Mouse (Mus musculus) thymus, postnatal 36 days (tissue): ENCODE results near the gene Ube2l3.
A peak's percentile ranks its signal among the peaks of the same experiment; 100 is the strongest.
"Not testable (repeated sequence)": the region's sequence is repeated elsewhere in the genome, so short reads cannot be mapped to it uniquely, and the experiment has no call there.

Source experiments
- DNase-seq, 2 experiments: peaks; one replicate each; pipeline ENCODE4 v3.0.0; 2022; ENCODE audit warnings: mixed read lengths in 2 of 2

Gene Ube2l3

DNA sequence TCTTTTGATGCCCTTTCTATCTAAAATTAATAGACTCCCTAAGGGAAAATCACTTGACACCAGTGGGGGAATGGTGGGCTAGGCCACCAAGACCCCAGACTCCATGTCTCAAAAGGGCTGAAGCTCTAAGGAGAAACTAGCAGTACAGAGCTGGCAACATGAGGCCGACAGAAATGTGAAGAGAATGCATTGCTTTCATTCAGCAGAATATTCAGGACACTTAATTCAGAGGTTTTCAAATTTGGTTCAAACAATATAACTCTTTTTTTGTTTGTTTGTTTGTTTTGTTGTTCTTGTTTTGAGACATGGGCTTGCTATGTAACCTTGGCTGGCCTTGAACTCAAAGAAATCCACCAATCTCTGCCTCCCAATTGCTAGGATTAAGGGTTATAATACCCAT, at the start of gene Ube2l3:
Gene Ube2l3 (minus strand): TSS at position 101 of the 400 bp plus-strand sequence.
- no peak for DNase-seq

DNA sequence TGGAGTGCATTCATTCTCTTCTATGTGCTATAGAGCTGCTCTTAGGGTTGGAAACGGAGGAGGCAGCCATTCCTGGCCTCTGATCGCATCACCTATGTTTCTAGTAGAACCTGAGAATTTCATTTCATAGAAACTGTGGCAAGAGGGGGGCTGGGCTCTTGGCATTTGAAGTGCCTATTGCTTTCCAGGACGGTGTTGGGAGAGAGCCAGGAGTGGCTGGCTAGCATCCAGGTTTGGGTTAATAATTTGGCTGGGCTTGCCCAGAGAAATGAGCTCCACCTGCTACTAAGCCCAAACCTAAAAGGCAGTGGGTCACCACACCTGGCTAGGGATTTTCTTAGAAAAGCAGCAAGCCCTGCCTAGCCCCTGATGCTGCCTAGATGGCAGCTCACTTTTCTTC, 49.1 kb upstream of the Ube2l3 start:
- DNase-seq, result no peak

DNA sequence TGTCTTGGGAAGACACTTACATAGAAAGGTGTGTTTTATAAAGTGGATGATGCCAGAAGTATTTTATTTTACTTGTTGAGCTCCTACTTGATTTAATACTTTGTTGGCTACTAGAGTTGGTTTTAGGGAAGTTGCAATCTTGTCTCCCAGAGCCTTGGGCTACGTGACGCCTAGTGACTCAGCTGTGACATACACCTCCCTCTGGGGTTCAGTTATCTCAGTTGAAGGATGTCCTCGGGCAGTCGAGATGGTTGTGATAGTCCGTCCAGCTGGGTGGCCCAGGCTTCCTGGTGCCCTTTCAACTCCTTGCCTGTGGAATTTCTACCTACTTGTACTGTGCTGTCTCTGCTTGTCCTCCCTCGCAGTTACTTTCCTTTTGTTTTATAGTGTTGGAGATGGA, 46.7 kb upstream of the Ube2l3 start:
- no peak for DNase-seq

DNA sequence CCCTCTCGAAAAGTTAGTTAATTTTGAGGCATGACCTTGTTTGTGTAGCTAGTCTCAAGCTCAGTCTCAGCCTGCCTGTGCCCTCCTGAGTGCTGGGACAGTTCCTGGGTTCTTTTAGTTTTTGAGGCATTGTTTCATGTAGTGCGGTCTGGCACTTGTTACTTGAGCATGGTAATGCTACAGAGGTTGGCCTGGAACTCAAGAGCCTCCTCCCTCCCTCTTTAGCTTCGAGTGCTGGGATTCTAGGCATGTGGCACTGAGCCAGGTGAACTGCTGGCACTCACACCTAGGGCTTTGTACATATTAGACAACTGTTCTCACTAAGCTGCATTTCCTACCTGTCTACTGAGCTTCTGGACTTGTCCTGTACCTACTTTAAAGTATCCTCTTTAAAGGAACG, 45.3 kb upstream of the Ube2l3 start:
- no peak for DNase-seq

DNA sequence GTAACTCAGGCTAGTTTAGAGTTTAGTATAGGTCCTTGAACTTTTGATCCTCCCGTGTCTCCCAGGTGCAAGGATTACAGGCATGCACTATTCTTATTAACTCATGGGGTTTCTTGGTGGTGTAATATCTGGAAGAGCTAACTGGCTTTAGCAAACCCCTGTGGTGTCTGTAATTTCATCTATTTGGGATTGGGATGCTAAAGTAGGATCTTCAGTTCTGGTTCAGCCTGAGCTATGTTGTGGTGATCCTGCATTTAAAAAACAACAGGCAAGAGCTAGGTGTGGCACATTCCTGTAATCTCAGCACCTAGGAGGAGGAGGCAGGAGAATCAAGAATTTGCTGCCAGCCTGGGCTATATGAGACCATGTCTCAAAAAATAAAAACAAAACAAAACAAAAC, 42.5 kb upstream of the Ube2l3 start:
- no peak for DNase-seq

DNA sequence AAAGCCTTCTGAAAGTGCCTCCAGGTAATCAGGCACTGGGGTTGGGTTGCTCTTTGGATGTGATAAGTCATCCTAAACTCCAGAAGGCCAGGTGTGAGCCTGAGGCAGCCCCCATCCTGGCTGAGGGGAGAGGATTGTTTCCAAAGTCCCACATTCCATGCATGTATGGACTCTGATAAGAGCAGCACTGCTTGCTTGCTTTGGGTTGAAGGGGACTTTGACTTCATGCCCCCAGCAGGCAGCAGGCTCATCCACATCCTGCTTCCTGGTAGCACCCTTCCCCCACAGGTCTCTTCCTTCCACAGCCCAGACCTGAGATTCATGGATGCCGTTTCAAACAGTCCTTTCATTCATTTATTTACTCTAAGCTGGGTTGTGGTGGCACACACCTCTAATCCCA, 41.3 kb upstream of the Ube2l3 start:
- no peak for DNase-seq

DNA sequence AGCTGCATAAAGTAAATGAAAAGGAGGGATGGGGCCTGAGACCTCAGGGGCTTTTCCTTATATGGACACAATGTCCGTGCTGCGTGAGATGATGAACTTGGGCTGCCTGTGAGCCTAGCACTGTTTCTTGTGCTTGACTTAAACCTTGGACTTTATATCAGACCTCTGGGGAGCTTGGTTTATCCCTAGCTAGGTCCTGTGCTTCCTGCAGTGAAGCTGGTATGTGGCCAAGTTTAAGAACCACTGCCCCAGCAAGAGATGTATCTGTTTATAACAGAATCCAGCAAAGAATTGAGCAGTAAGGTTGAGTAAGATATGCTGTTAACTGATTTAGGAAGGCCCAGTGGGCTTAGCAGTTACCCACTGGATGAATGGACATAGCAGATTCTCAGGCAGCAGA, 37.0 kb upstream of the Ube2l3 start:
- DNase-seq, result no peak

DNA sequence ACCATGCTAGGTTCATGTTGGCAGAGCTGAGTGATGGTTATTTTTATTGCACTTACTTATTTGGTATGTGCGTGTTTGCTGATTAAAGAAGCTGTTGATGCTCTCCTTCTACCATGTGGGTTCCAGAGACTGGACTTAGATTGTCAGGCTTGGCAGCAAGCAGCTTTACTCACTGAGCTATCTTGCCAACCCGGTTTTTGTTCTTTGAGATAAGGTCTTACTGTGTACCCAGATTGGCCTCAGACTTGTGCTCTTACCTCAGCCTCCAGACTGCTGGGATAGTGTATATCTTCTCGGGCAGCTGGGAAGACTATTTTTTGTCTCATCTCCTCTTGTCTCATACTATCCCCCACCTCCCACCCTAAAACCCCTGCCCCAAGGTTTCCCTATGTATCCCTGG, 35.2 kb upstream of the Ube2l3 start:
- DNase-seq, result no peak

DNA sequence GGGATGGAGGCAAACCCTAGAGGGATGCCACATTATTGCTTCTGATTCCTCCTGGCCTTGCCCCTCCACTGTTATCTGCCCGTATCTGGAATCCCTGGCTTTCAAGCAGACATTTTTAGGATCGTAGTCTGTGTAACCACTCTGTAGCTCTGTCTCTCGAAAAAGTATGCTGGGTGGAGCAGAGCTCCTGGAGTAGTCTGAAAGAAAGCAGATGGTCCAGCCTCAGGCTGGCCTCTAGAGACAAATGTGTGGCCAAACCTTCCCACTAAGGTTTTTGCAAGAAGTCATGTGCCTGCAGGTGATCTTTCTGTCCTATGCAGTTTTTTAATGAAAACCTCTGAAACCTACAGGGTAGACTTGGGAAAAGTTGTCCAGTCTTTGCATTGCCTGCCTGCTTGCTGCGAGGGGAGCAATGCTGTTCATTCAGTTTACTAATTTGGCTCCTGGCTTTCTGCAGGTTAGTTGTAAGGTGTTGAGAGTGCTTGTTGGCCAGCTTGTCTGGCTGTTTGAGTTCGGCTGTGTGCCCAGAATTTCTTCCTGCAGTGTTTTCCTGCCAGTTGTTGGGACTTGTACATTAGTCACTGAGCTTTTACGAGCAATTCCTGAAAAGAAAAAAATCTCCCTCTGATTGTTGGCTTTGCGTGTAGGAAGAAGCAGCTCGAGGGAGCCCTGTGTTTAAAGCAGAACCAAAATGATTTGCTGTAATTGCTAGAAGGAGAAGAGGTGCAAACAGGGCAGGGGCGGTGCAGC, 32.6 kb upstream of the Ube2l3 start:
- DNase-seq, result no peak

DNA sequence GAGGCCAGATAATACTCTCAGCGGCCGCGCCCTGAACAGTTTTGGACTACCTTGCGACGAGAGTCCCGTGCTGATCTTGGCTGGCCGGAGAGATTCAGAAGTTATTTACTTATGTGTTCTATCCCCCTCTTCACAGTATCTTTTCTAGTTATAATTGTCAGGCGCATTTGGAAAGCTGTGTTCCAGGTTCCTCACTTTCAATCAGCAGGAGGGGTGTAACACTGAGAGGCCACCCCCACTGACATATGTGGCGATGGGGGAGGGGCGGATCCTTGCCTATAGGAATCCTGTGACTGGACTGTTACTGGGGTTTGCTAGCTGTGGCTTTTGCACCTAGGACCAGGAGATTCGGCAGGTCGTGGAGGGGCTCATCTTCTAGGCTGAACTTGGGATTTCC, 32.0 kb upstream of the Ube2l3 start:
- peak; percentile 20 to 32 for DNase-seq

DNA sequence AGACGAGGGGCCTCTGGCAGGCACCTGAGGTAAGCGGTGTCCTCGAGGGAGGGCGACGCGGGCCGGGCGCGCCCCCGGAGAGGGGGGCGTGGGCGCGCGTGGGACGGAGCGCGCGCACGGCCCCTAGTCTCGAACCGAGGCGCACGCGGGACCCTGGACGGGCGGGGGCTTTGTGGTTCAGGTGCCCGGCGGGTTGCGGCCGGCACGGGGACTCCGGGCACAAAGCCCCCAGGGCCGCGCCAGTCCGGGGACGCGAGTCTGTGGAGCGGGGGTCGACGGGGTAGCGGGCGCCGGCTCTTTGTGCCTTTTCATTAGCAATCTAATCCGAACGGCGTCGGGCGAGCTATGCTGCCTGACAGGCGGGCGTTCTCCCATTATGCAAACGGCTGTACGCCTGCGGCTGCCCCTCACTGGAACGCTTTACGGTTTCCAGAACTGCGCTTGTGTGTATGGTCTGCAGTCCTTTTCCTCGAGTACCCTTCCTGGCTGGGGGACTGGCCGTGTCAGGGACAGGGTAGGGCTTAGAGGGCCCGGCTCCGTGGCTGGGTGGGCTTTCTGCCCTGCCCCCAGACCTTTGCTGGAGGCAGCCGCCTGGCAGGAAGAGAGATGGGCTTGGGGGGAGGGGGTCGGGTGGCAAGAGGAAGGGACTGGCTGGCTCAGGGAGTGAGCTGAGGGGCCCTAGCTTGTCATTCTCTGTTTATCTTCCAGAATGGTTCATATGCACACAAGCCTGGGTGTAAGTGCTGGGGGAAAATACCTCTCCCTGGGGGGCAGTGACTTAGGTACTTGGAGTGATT, 31.5 kb upstream of the Ube2l3 start:
- DNase-seq, result peak; percentile 59 to 70

DNA sequence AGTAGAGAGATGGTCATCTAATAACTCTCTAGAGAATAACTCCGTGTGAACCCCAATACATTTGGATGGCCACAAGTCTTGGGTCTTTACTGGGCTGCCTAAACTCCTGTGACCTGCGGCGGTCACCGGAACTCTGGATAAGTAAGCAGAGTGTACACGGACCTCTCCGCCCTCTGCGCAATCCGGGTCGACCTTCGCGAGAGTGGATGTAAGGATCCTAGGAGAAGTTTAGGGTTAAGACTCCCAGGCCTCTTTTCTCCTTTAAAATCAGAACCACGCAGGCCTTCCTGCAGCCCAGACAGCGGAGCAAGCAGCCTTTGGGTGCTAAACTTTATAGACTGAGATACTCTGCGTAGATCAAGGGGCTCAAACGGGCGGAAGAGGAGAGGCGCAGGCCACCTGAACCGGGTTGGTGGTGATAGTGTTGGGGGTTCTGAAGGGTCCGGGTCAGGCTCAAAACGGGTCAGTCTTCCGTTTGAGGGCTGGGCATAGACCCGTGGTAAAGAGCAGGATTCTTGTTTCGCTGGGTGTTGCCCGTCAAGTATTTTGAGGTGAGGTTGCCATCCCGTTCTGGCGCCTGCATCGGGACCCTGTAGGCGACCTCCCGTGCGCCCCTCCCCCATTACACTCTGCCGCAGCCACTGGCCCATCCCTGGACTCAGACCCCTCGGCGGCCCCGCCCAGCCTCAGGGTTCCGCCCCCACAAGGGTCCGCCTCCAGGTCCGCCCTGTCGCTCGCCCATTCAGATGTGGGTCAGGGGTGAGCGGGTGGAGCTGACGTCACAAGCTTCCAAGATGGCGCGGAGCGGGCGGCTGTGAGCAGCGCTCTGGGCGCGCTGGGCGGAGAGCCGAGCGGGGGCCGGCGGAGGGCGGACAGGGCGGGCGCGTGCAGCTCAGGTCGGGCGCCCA, 30.6 kb upstream of the Ube2l3 start, which contains the start of gene Hic2:
Gene Hic2 (plus strand): TSS at position 779 of the 908 bp plus-strand sequence.
- peak; percentile 90 to 94 for DNase-seq

DNA sequence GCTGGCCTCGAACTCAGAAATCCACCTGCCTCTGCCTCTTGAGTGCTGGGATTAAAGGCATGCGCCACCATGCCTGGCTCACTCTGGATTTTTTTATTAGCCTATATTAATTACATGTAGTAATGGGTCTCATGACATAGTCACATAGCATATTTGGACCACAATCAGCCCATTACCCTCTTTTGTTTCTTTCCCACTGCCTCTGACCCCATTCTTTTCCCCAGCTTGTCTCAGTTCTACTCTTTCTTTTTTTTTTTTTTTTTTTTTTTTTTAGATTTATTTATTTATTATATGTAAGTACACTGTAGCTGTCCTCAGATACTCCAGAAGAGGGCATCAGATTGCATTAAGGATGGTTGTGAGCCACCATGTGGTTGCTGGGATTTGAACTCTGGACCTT, 29.1 kb upstream of the Ube2l3 start:
- DNase-seq, result not testable (repeated sequence)

DNA sequence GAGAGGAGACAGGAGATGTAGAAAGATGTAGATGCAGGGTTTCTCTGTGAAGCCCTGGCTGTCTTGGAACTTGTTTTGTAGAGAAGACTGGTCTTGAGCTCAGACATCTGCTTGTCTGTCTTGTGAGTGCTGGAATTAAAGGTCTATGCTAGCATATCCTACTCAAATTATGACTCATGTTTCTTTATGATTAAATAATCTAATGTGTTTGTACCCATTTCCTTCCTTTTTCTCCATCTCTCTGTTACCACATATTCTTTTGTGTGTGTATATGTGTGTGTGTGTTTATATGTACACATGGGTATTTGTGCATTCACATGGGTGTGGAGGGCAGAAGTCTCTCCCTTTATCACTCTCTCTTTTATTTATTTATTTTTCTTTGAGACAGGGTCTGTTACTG, 24.0 kb upstream of the Ube2l3 start:
- no peak for DNase-seq

DNA sequence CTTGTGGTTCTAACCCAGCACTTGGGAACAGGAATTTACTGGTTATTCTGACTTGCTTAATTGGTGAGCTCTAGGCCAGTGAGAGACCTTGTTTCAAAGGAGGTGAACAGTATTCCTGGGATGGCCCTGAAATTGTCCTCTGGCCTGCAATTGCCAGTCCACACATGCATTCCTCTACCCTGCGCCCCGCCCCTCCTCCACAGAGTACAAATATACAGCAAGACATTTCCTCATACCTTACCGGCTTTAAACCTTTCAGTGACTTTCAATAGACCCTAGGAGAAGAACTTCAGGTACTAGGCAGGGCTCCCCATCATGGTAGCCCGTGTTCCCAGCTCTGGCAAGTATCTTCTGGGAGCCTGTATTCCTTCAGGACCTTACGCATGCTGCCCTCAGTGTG, 23.1 kb upstream of the Ube2l3 start:
- DNase-seq, result no peak

DNA sequence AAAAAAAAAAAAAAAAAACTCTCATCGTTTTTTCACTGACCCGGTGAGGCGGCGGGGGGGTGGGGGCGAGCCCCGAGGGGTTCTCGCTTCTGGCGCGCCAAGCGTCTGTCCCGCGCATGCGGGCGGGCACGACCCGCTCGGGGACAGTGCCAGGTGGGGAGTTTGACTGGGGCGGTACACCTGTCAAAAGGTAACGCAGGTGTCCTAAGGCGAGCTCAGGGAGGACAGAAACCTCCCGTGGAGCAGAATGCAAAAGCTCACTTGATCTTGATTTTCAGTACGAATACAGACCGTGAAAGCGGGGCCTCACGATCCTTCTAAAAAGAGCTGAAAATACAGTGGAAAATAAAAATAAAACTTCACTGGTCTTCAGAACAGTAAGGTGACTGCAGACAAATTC, 19.7 kb upstream of the Ube2l3 start:
- DNase-seq, result peak; percentile 85 to 91

DNA sequence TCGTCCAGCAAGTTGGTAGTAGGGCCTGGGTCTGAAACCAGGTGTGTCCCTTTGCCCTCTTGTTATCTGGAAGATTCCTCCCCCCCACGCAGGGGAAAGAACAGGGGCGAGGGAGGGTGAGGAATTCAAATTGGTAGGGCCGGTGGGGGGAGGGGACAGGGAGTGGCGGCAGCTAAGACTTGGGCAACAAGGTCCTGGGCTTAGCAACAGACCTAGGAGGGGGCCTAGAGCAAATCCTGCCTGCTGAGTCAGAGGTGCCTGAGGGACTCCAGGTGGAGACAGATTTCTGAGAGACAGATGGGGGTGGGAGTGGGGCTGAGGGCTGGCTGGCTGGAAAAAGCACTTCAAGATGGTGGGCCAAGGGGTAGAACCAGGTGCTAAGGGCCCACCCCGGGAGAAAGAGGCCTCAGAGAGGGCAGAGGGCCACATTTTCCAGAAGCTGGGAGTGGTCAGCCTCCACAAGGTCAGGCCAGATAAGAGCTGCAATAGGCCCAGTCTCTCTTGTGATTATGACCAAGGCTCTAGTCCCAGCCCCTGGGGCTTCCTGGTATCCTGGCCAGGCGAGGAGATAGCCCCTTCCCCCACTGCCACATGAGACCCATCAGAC, 17.8 kb upstream of the Ube2l3 start:
- DNase-seq, result no peak

DNA sequence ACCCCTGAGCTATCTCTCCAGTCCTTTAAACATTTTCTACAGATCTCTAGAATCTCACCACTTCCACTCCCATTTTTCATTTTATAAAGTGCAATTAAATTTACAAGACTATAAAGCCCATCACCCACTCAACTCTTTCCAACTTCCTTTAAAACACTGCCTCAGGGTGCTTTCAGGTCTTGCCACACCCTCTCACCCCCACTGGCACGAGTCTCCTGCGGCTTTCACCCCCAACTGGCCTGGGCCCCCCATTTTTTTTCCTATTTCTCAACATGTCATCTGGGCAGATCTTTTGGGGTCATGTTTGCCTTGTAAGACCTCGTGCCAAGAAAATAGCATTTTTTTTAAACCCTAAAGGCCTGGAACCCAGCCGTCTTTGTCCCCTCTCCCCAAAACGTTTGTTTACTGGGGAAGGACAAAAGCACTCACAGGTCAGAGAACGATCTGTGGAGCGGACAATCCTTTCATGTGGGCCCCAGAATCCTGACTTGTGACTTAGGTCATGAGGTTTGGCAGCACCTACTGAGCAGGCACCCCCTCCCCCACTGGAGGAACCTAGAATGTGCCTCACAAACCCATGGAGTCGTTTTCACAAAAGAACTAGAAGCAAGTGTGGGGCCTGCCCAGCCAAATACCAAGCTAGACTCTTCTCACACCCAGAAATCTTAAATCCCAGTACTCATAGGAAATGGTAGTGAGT, 14.6 kb upstream of the Ube2l3 start:
- no peak for DNase-seq

DNA sequence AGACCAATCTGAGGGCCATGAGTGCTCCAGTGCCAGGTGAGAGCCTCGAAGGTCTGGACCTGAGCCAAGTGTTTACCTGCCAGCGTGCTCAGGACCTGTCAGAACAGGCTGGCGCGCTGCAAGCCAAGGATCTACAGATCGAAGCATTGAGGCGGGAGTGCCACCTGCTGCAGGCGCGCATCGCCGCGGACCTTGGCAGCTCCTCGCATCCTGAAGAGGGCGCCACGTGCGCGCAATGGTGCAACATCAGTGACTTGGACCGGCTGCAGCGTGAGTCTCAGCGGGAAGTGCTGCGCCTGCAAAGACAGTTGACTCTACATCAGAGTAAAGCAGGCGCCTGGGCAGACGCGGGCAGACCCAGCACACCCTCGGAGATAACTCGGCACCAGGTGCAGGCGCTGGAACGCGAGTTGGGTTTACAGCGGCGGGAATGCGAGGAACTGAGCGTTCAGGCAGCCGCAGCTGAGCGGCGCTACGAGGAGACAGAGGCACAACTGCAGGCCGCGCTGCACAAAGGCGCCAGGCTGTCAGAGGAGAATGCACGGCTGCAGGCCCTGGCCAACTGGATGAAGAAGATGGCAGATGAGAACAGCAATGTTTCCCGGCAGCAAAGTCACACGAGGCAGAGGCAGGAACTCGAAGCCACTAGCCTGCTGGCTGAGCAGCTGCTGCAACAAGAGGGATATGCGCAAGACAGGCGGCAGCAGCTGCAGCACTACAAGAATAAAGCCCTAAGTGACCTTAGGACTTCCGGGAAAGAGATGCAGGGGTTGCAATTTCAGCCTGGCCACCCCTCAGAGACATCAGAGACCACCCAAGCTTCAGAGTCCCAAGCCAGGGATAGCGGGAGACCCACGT, 7.8 kb upstream of the Ube2l3 start:
- DNase-seq, result peak; percentile 92 to 94

DNA sequence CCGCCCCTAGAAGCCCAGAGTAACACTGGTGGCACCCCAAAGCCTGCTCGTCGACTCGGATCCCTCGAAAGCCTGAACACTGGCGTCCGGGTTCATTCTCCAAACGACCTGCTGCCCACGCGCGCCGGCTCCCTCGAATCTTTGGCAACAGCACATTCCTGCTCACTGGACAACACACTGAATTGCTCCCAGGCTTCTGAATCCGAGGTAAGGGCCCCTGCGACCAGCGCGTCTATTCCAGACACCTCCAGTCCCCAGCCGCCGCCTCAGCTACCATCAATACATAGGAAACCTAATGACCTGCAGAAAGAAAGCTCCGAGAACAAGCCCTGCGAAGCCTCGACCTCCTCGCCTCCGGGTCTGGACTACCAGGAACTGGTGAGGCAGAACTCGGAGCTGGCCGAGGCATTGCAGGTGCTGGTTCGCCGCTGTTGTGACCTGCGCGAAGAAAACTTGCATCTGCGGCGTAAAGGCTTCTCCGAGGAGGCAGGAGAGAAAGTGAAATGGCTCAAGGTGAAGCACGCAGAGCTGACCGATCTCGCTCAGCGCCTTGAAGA, 7.0 kb upstream of the Ube2l3 start:
- DNase-seq, result no peak
